Mouse (Mus musculus): Measurements from ENCODE around the gene Patj. TPM values are rescaled to one million over a fixed set of nuclear protein-coding genes. Genes with fewer than 3 reads are reported as not detected.

Gene Patj
- total and polyA plus RNA-seq, 3 experiments: 0.19 to 0.46 TPM; not detected in 1

DNA sequence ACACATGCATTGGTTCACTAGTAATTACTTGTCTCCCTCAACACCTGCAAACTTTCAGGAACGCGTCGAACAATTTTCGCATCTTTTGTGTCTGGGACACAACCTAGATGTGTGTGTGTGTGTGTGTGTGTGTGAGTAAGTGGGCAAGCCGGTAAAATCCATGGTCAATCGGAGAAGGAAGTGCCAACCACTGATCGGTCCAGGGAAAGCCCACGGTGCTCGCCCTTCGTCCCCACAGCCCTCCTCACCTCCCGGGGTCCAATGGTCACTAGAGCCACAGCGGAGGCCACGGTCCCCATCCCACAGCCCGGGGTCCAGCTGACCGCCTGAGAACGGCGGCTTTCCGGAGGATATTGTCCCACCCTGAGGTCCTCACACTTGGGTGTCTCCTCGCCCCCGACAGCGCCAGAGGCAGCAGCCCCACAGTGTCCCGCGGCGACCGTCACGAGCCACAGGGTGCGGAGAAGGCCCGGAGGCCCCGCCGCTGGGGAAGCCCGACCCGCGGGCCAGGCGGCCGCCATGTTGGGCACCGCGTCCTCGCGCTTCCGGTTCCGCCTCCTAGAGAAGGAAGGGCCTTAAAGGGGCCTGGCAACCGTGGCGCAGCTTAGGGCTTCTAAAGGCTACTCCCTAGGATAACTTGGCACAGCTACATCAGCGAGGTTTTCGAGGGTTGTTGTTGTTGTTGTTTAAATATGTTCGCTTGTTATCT is 12.7 kb upstream of the Patj start, which contains the start of gene Tm2d1 (continued):
- 0 out of 2 replicates have a peak, but pooled peaks have one; percentile 19 for TF ChIP-seq NRF1 (IDR thresholded peaks at IDR 0.05; ENCODE audit: insufficient read depth, low read depth, low read length, poor library complexity, severe bottlenecking)
- no peak for TF ChIP-seq ZNF384 (IDR thresholded peaks at IDR 0.05; ENCODE audit: low read depth, low read length)
- peak; percentile 41; the same call in 1 of the 2 replicates for TF ChIP-seq POLR2AphosphoS2 (IDR thresholded peaks at IDR 0.05; ENCODE audit: low read length)

DNA sequence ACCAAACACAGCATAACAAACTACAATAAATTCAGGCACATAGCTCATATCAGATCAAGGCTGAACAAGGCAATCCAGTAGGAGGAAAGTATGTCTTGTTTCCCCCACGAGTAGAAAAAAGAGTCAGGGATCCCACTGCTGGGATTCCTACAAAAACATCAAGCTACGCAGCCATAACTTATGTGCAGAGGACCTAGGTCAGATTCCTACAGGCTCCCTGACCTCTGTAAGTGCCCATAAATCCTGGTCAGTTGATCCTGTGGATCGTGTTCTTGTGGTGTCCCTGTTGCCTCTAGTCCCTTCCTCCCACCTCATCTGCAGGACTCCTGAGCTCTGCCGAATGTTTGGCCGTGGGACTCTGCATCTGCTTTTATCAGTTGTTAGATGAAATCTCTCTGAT is 10.5 kb upstream of the Patj start:
- H3K27me3 ChIP-seq (ENCODE audit: control insufficient read depth in 1 of 2, insufficient read depth in 2 of 2, low read length in 2 of 2): no peaks in the 10 kb centered on the region; a peak in 1 of 4 replicates
- peaks cover 3% of the 10 kb centered on the region for H3K79me2 ChIP-seq (ENCODE audit: control insufficient read depth, insufficient read depth, low read length, poor library complexity)
- H3K9ac ChIP-seq (ENCODE audit: control insufficient read depth, low read depth, low read length, poor library complexity, severe bottlenecking): no peak overlapping the region
- TF ChIP-seq MEF2A (IDR thresholded peaks at IDR 0.05; ENCODE audit: extremely low read depth, insufficient replicate concordance, low read depth, low read length, poor library complexity, severe bottlenecking) (no peak), POLR2AphosphoS5 (IDR thresholded peaks at IDR 0.05; ENCODE audit: borderline replicate concordance, low read depth, low read length) (no peak), ZKSCAN1 (IDR thresholded peaks at IDR 0.05; ENCODE audit: low read depth, low read length) (no peak), MYB (IDR thresholded peaks at IDR 0.05; ENCODE audit: low read depth, low read length) (no peak), ZNF384 (IDR thresholded peaks at IDR 0.05; ENCODE audit: low read depth, low read length) (no peak), USF1 (IDR thresholded peaks at IDR 0.05; ENCODE audit: low read depth, low read length) (no peak), HCFC1 (IDR thresholded peaks at IDR 0.05; ENCODE audit: low read depth, low read length) (no peak), MAFK (IDR thresholded peaks at IDR 0.05; ENCODE audit: borderline replicate concordance, low read depth, low read length) (no peak), RAD21 (IDR thresholded peaks at IDR 0.05; ENCODE audit: low read depth, low read length) (no peak), TCF12 (IDR thresholded peaks at IDR 0.05; ENCODE audit: low read depth, low read length) (no peak), ZMIZ1 (IDR thresholded peaks at IDR 0.05; ENCODE audit: low read depth, low read length) (no peak), UBTF (IDR thresholded peaks at IDR 0.05; ENCODE audit: borderline replicate concordance, insufficient read depth, low read depth, low read length) (no peak), CHD1 (IDR thresholded peaks at IDR 0.05; ENCODE audit: low read depth, low read length) (no peak), POLR2A (IDR thresholded peaks at IDR 0.05; ENCODE audit: control insufficient read depth in 1 of 2, insufficient read depth in 1 of 2, low read depth in 1 of 2, low read length in 2 of 2, poor library complexity in 1 of 2) (no peak)
- H3K9me3 ChIP-seq (replicated peaks; ENCODE audit: insufficient read depth, low read length): no peaks in the 10 kb centered on the region
- H3K27ac ChIP-seq (ENCODE audit: control insufficient read depth, low read depth, low read length): no peak overlapping the region
- H3K4me1 ChIP-seq (ENCODE audit: control insufficient read depth in 1 of 2, insufficient read depth in 2 of 2, low read length in 2 of 2): peaks cover 0 to 2% of the 10 kb centered on the region in 2 experiments; a peak in 1 of 4 replicates
- no peak overlapping the region for H3K4me3 ChIP-seq (ENCODE audit: control insufficient read depth in 1 of 2, insufficient read depth in 1 of 2, low read depth in 2 of 2, low read length in 2 of 2)
- H3K36me3 ChIP-seq (ENCODE audit: control insufficient read depth in 1 of 2, insufficient read depth in 2 of 2, low read length in 2 of 2): peaks cover 0 to 9% of the 10 kb centered on the region in 2 experiments; a peak in 3 of 4 replicates
- DNase-seq (ENCODE audit: low read depth, low spot score): no peak

DNA sequence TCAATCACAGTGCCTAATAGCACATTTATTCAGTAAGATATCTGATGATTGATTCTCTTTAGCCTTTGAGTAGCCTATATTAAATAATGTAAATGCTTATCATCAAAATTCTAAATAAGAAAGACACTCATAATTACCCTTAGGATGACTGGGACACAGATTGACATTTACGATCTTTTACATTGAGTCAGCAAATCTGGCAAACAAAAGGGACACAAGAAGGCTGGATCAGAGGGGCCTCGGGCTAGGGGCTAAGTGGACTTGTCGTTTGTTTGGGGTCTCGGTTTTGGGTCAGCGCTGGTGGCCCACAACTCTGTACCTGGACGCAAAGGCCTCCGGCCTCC is 267 bp upstream of the Patj start:
- TF ChIP-seq BHLHE40 (IDR thresholded peaks at IDR 0.05; ENCODE audit: borderline replicate concordance, low read depth, low read length): no peak
- no peak for TF ChIP-seq MXI1 (IDR thresholded peaks at IDR 0.05; ENCODE audit: low read depth, low read length)
- TF ChIP-seq USF2 (IDR thresholded peaks at IDR 0.05; ENCODE audit: borderline replicate concordance in 1 of 2, insufficient read depth in 1 of 2, low read depth in 1 of 2, low read length in 2 of 2): no peak
- no peak for TF ChIP-seq TAL1 (IDR thresholded peaks at IDR 0.05; ENCODE audit: low read length)
- no peak for TF ChIP-seq KAT2A (conservative IDR thresholded peaks at IDR 0.05; ENCODE audit: low read depth, low read length)
- no peak for TF ChIP-seq EP300 (IDR thresholded peaks at IDR 0.05; ENCODE audit: low read depth in 1 of 2, low read length in 2 of 2)
- TF ChIP-seq ETS1 (IDR thresholded peaks at IDR 0.05; ENCODE audit: low read depth, low read length): no peak
- no peak for TF ChIP-seq ZNF384 (IDR thresholded peaks at IDR 0.05; ENCODE audit: low read depth, low read length)
- no peak for TF ChIP-seq RAD21 (IDR thresholded peaks at IDR 0.05; ENCODE audit: low read depth, low read length)
- TF ChIP-seq CHD1 (IDR thresholded peaks at IDR 0.05; ENCODE audit: low read depth, low read length): no peak
- TF ChIP-seq ZMIZ1 (IDR thresholded peaks at IDR 0.05; ENCODE audit: low read depth, low read length): no peak
- TF ChIP-seq MAZ (IDR thresholded peaks at IDR 0.05; ENCODE audit: low read depth, low read length): no peak
- no peak for TF ChIP-seq GABPA (IDR thresholded peaks at IDR 0.05; ENCODE audit: low read depth, low read length)
- TF ChIP-seq MEF2A (IDR thresholded peaks at IDR 0.05; ENCODE audit: extremely low read depth, insufficient replicate concordance, low read depth, low read length, poor library complexity, severe bottlenecking): no peak
- Histone ChIP-seq H3K4me1 (ENCODE audit: control insufficient read depth in 1 of 2, insufficient read depth in 2 of 2, low read length in 2 of 2) (no peaks in the 10 kb centered on the region), H3K27ac (ENCODE audit: control insufficient read depth, low read depth, low read length) (no peak overlapping the region), H3K27me3 (ENCODE audit: control insufficient read depth in 1 of 2, insufficient read depth in 2 of 2, low read length in 2 of 2) (no peaks in the 10 kb centered on the region), H3K9me3 (replicated peaks; ENCODE audit: insufficient read depth, low read length) (no peaks in the 10 kb centered on the region), H3K36me3 (ENCODE audit: control insufficient read depth in 1 of 2, insufficient read depth in 2 of 2, low read length in 2 of 2) (no peaks in the 10 kb centered on the region), H3K9ac (ENCODE audit: control insufficient read depth, low read depth, low read length, poor library complexity, severe bottlenecking) (no peak overlapping the region), H3K4me3 (ENCODE audit: control insufficient read depth in 1 of 2, insufficient read depth in 1 of 2, low read depth in 2 of 2, low read length in 2 of 2) (no peak overlapping the region), H3K79me2 (ENCODE audit: control insufficient read depth, insufficient read depth, low read length, poor library complexity) (no peaks in the 10 kb centered on the region)
- DNase-seq (ENCODE audit: low read depth, low spot score): no peak
